Mouse (Mus musculus) kidney, adult 2 months (tissue): Measurements from ENCODE around the gene Brat1.
"Not testable (repeated sequence)": the region's sequence is repeated elsewhere in the genome, so short reads cannot be mapped to it uniquely, and the experiment has no call there.

Experiments used
- CTCF ChIP-seq: fragments of 200-500 bp; conservative IDR thresholded peaks from 2 replicates; pipeline ENCODE4 v1.5.1; 2011; ENCODE audit warnings: low read depth, mild to moderate bottlenecking, control low read depth, low read length, moderate library complexity, mixed read lengths; ENCODE audit not compliant: insufficient read depth, insufficient read length
- POLR2A ChIP-seq: fragments of 200-500 bp; IDR thresholded peaks from one replicate; pipeline ENCODE4 v1.6.1; 2011; ENCODE audit warnings: low read depth, low read length, control low read depth

- TF ChIP-seq POLR2A, CTCF: not testable (repeated sequence)
These were observed 32.2 kb upstream of the Brat1 start for GRCm38 (mm10) chr5:140672603-140673002.
